Comparison of ENCODE assay signal across 8 mouse cellular contexts in the genomic region with DNA sequence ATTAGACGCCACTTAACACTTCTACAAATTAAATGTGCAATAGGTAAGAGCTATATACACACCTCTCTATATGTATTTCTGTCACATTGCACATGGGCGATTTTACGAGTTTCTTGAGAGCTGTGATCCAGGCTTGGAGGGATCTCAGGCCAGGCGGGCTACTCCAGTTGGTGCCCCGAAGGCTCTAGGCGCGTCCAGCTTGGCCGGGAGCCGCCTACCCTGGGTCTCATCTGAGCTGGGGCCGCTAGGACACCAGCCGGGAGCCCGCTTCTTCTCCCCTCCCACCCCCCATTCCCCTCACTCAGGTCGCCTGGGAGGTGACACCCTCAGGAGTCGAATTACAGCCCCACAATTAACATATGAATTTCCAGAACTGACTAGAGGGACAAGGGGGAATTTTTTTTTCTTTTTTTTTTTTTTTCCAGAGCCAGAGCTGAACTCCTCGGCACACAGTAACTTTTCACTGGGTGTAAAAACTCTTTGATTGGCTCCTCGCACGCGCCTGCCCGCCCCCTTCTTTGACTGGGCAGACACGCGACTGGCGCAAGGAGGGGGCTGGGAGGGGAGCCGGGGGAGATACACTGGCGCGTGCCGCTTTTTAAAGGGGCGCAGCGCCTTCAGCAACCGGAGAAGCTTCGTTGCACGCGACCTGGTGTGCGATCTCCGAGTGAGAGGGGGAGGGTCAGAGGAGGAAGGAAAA. TPM values are rescaled to one million over a fixed set of nuclear protein-coding genes. Genes with fewer than 3 reads are reported as not detected.
DNase-seq lines count a peak whose midpoint lies in the region; ATAC-seq lines count a peak whose summit lies in the region.

A gene (plus strand): TSS at position 627 of the 700 bp plus-strand sequence.

- peak within 1 kb of the TSS; percentile 47 for H3K4me2 ChIP-seq in limb, embryonic 11.5 days (ENCODE audit: low read depth, severe bottlenecking)
- H3K4me2 ChIP-seq in midbrain, embryonic 12.5 days (replicated peaks), result peak within 1 kb of the TSS; percentile 79

- no peak within 1 kb of the TSS for H3K9ac ChIP-seq in limb, embryonic 11.5 days (ENCODE audit: low read length)
- peak within 1 kb of the TSS; percentile 31; the same call in 1 of the 2 replicates for H3K9ac ChIP-seq in midbrain, embryonic 12.5 days (replicated peaks)

- H3K36me3 ChIP-seq in embryonic facial prominence, embryonic 10.5 days (replicated peaks), result no peaks in the 10 kb centered on the region
- H3K36me3 ChIP-seq in limb, embryonic 11.5 days (ENCODE audit: control insufficient read depth, insufficient read depth, low read length), result no peaks in the 10 kb centered on the region
- no peaks in the 10 kb centered on the region for H3K36me3 ChIP-seq in midbrain, embryonic 12.5 days

- H3K27me3 ChIP-seq in embryonic facial prominence, embryonic 10.5 days (replicated peaks; ENCODE audit: low read depth, poor library complexity, severe bottlenecking), result peaks cover 78% of the 10 kb centered on the region
- peaks cover 53% of the 10 kb centered on the region for H3K27me3 ChIP-seq in limb, embryonic 11.5 days (ENCODE audit: control insufficient read depth, insufficient read depth, low read length)
- peaks cover 69% of the 10 kb centered on the region for H3K27me3 ChIP-seq in midbrain, embryonic 12.5 days

- peak; percentile 55 to 85 for DNase-seq in adrenal gland, adult (ENCODE audit: inconsistent age in 2 of 2, low spot score in 1 of 2)
- DNase-seq in adrenal gland, postnatal 4 days (ENCODE audit: low spot score in 2 of 2), result no peak
- DNase-seq in embryonic facial prominence, embryonic 10.5 days (ENCODE audit: low spot score), result peak; percentile 85
- peak; percentile 52 for DNase-seq in heart, postnatal 4 days
- DNase-seq in limb, embryonic 11.5 days (ENCODE audit: low spot score), result peak; percentile 77
- DNase-seq in c-Kit-positive CD71-positive TER-119-positive erythroid progenitor cells, embryonic 14.5 days (ENCODE audit: low spot score), result no peak
- DNase-seq in natural killer cell, adult 2 months (ENCODE audit: low spot score in 2 of 2), result no peak

- no peak within 1 kb of the TSS for H3K27ac ChIP-seq in embryonic facial prominence, embryonic 10.5 days (replicated peaks)
- no peak within 1 kb of the TSS for H3K27ac ChIP-seq in limb, embryonic 11.5 days (replicated peaks; ENCODE audit: low read depth, low read length)
- H3K27ac ChIP-seq in midbrain, embryonic 12.5 days (replicated peaks), result no peak within 1 kb of the TSS

- H3K4me1 ChIP-seq in embryonic facial prominence, embryonic 10.5 days, result peaks cover 27% of the 10 kb centered on the region
- H3K4me1 ChIP-seq in limb, embryonic 11.5 days (ENCODE audit: control insufficient read depth, insufficient read depth, low read length), result peaks cover 9% of the 10 kb centered on the region
- H3K4me1 ChIP-seq in midbrain, embryonic 12.5 days, result peaks cover 22% of the 10 kb centered on the region

- H3K9me3 ChIP-seq in embryonic facial prominence, embryonic 10.5 days, result no peaks in the 10 kb centered on the region
- no peaks in the 10 kb centered on the region for H3K9me3 ChIP-seq in limb, embryonic 11.5 days (ENCODE audit: control insufficient read depth, low read length)
- H3K9me3 ChIP-seq in midbrain, embryonic 12.5 days, result no peaks in the 10 kb centered on the region

- under 1% methylated on average over 34 of the region's 34 CpGs for WGBS in embryonic facial prominence, embryonic 10.5 days
- WGBS in limb, embryonic 11.5 days, result under 1% methylated on average over 34 of the region's 34 CpGs
- under 1% methylated on average over 34 of the region's 34 CpGs for WGBS in midbrain, embryonic 12.5 days

- H3K4me3 ChIP-seq in embryonic facial prominence, embryonic 10.5 days, result peak within 1 kb of the TSS; percentile 57
- peak within 1 kb of the TSS; percentile 32 for H3K4me3 ChIP-seq in limb, embryonic 11.5 days (ENCODE audit: low read depth, low read length)
- peak within 1 kb of the TSS; percentile 42 for H3K4me3 ChIP-seq in midbrain, embryonic 12.5 days

- ATAC-seq in limb, embryonic 11.5 days (ENCODE audit: insufficient number of reproducible peaks, low FRiP score, low TSS enrichment, low read depth), result peak; percentile 81
- ATAC-seq in midbrain, embryonic 12.5 days (ENCODE audit: low FRiP score, low read depth), result peak; percentile 85

RNA-seq across cellular contexts. Expression of the gene that starts here (rescaled TPM):
- total RNA-seq in adrenal gland, postnatal 4 days (2021), result under 1 TPM in 1 of 2 experiments, not detected in 1; 0.20 TPM
- 1.1 and 2.9 TPM in 2 replicates for polyA plus RNA-seq in embryonic facial prominence, embryonic 10.5 days (2016; fragmentation: Nextera tagmentation; extraction: Ambion mirVana)
- total RNA-seq in heart, postnatal 4 days (2021), result not detected
- polyA plus RNA-seq in limb, embryonic 11.5 days (2014; fragmentation: Nextera tagmentation; extraction: Ambion mirVana), result not detected in 2 replicates
- polyA plus RNA-seq in midbrain, embryonic 12.5 days (2016; fragmentation: Nextera tagmentation; extraction: Ambion mirVana), result 0.90 and 2.6 TPM in 2 replicates

Comparison
In these comparisons a context has a peak if more than half of its experiments do, and no peak if none do; other contexts are left out.
1. DNase-seq: peak in adrenal gland, adult (2 of 2) and embryonic facial prominence, embryonic 10.5 days (single experiment); none in adrenal gland, postnatal 4 days (0 of 2), c-Kit-positive CD71-positive TER-119-positive erythroid progenitor cells, embryonic 14.5 days (single experiment) and natural killer cell, adult 2 months (0 of 2).
2. Peak in DNase-seq in heart, postnatal 4 days; RNA of the gene not detected or under 1 TPM.
3. Peak in DNase-seq, ATAC-seq, H3K4me3 ChIP-seq and H3K4me2 ChIP-seq in limb, embryonic 11.5 days; RNA of the gene not detected or under 1 TPM.
4. Peak in every context shown above with its lines, with median percentiles within 50 percentile points of each other: H3K4me3 ChIP-seq.